Mouse (Mus musculus) cerebral cortex, adult 2 months (tissue): ENCODE results near the gene Dab1.

ENCODE experiments used
- WGBS: fragments of 180-500 bp; shearing (Covaris S2); methylation state at CpG from one replicate; pipeline ENCODE4 v1.1.7; 2018; 5-methylcytosine and 5-hydroxymethylcytosine counted together

The Dab1 gene

GRCm38 (mm10) chr4:103974536-103974935, 355.4 kb downstream of the Dab1 start:
- 75% methylated on average over 2 of the region's 2 CpGs for WGBS

- WGBS, result 55% methylated on average over 2 of the region's 2 CpGs
Observed at GRCm38 (mm10) chr4:103974946-103975345, 355.8 kb downstream of the Dab1 start.

- WGBS, result 75% methylated on average over 3 of the region's 3 CpGs
Observed at GRCm38 (mm10) chr4:103993884-103994283, 374.7 kb downstream of the Dab1 start.

DNA sequence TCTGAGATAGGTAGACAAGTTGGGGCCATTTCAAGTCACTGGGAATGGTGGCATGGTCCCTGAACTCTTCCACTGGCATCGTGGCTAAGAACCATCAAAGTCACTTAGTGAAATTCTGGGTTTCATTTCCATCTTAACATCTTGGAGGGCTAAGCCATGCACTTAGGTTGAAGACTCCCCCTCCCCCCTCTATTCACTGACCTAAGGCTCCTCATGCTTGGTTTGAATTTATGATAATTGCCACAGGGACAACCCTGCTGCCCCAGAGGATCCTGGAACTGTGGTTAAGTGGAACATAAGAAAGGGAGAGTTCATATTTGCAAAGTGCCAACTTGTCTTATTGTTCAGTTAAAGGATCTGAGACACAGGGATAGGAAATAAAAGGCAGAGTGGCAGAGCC, 375.2 kb downstream of the Dab1 start:
- WGBS, result 75% methylated on average over 1 of the region's 1 CpGs

- 54% methylated on average over 5 of the region's 5 CpGs for WGBS
Observed at GRCm38 (mm10) chr4:104008406-104008805, 389.2 kb downstream of the Dab1 start.

GRCm38 (mm10) chr4:104011683-104012082, 392.5 kb downstream of the Dab1 start:
- WGBS, result 49% methylated on average over 4 of the region's 4 CpGs

- 78% methylated on average over 4 of the region's 4 CpGs for WGBS
Observed at GRCm38 (mm10) chr4:104012150-104012549, 393.0 kb downstream of the Dab1 start.

DNA sequence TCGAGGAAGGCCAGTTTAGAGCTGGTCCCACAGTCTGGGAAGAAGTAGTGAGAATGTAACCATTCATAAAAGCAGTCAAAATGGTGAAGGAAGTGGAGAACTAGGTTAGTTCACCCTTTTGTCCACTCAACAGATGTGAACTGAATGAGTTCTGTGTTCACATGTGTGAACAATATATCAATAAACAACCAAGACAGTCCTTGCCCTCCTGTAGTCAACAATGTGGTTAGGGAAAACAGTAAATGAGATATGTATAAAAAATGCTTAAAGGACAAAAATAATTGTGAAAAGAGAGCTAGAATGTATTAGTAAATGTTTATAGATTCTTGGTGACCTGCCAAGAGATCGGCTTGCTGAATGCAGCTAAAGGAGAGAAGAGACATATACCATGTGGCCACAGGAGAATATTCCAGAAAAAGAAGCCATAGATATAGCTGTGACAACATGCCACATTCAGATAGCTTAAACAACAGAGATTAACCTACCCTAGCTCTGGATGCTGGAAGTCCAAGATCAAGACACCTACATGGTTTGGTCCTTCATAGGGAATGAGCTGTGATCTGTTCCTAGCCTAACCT, 406.0 kb downstream of the Dab1 start:
- 59% methylated on average over 2 of the region's 2 CpGs for WGBS

DNA sequence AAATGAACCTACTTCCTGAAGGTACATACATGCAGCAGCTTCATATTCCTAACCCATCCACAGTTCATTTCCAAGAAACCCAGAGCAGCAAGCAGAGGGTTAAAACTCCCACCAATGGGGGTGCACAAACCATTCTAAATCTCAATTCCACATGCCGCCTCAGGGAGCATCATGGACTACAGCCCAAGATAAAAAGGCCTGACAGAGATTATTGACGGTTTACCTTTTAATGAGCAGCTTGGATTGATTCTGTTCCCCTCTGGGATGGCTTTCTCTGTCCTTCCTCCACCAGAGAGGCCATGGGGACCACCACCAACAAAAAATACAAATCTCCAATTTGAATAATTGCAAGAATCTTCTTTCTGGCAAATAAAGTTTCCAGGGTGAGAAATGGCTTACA, 407.7 kb downstream of the Dab1 start:
- 71% methylated on average over 2 of the region's 2 CpGs for WGBS

DNA sequence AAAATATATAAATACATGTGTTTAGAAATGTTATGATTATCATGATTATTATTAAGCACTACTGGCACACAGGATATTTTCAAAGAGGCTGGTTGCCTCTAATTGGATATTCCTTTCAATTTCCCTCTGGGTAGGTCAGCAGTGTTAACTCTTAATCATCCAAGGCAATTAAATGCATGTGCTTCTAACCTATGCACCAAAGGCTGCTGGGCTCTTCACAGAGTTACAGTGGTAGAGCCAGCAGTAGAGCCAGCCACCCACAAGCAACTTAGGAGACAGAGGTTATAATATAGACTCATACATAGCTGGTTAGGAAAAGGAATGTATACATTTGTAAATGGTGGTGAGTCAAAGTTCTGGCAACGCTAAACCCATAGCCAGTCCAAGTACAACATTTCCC, 408.1 kb downstream of the Dab1 start:
- WGBS, result 88% methylated on average over 1 of the region's 1 CpGs

GRCm38 (mm10) chr4:104039588-104039987, 420.4 kb downstream of the Dab1 start:
- WGBS, result 72% methylated on average over 4 of the region's 4 CpGs

- 53% methylated on average over 2 of the region's 2 CpGs for WGBS
Observed at GRCm38 (mm10) chr4:104043441-104043840, 424.3 kb downstream of the Dab1 start.

- 51% methylated on average over 3 of the region's 3 CpGs for WGBS
Observed at GRCm38 (mm10) chr4:104044634-104045033, 425.5 kb downstream of the Dab1 start.

DNA sequence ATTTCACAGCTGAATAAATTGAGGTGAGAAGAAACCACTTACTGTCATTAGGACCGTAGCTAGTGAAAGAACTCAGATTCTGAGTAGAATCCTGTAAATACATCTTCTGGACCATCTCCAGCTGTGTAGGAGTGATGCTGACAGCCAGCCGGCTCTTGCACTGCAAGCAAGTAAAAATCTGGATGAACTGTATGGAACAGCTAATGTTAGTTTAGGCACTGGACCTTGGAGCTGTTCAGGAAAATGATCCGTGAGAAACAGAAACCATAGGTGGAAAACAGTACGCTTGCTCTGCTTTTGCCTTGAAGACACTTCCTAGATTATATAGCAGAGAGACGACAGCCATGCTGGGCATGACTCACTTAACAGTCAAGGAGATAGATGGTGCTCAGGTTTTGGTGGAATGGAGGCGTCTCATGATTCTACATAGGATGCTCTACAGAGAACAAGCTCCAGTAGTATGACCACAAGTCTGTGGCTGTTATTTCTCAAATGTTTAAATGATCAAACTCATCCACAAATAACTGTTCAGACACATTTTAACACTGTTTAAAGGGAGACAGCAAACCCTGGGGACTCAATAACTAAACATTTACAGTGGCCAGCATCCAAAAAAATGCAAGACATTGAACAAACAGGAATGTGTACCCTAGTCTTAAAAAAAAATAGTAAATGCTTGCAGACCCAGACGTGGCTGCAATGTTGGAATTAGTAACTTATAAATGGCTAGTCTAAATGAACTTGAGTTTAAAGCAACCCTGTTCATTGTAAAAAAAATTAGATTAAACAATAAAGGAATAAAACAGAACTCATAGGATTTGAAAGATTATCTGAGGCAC, 429.0 kb downstream of the Dab1 start:
- WGBS, result 41% methylated on average over 7 of the region's 7 CpGs

DNA sequence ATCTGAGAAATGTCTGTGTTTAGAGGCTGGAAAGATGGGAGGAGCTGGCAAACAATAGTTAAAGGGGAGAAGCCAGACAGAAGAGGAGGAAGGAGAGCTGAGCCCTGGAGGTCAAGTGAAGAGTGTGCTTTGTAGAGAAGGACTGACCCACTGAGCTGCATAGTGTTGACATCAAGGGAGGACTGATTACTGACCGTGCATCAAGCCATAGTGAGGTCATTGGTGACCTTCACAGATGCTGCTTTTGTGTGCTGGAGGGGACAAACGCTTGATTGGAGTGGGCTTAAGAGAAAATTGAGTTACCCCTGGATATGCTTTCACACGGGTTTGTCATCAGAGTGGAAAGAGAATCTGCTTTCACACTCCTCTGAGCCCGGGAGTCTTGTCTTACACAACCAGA, 440.4 kb downstream of the Dab1 start:
- WGBS, result 40% methylated on average over 4 of the region's 4 CpGs

GRCm38 (mm10) chr4:104062356-104062755, 443.2 kb downstream of the Dab1 start:
- WGBS, result 70% methylated on average over 4 of the region's 4 CpGs

DNA sequence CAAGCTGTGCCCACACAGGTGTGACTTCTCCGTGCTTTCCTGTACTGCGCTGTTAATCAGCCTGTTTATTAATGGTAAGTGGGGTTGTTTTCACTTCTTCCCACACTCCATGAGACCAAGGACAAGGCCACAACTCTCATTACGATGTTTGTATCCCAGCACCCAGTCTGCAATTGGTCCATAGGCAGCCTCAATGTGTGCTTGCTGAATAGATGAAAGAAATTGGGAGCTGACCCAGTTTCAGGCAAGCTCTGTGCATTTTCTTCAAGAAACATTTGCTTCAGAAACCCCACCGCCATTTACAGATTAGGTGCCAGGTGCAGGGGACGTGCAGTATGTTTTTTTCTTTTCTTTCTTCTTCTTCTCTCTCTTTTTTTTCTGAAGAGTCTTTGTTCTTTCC, 447.7 kb downstream of the Dab1 start:
- WGBS, result 71% methylated on average over 5 of the region's 5 CpGs

- 82% methylated on average over 3 of the region's 3 CpGs for WGBS
Observed at GRCm38 (mm10) chr4:104067748-104068147, 448.6 kb downstream of the Dab1 start.

DNA sequence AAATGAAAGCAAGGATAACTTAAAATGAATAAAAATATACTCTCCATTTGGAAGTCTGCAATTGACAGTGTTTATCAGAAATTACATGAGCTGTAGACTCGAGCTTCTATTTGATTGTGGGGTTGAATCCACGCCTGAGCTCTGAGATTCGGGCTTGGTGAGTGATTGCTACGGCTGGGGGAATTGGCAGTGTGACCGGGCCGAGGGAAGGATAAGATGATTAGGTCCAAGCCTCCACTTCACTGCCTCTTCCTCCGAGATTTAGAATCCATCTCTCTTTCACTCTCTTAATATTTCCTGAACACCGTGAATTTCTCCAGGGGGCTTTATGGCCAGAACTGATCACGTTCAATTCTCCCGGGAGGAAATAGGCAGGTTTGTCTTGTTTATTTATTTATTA, 452.1 kb downstream of the Dab1 start:
- WGBS, result 89% methylated on average over 10 of the region's 10 CpGs

GRCm38 (mm10) chr4:104073920-104074459, 454.8 kb downstream of the Dab1 start:
- 66% methylated on average over 7 of the region's 7 CpGs for WGBS

DNA sequence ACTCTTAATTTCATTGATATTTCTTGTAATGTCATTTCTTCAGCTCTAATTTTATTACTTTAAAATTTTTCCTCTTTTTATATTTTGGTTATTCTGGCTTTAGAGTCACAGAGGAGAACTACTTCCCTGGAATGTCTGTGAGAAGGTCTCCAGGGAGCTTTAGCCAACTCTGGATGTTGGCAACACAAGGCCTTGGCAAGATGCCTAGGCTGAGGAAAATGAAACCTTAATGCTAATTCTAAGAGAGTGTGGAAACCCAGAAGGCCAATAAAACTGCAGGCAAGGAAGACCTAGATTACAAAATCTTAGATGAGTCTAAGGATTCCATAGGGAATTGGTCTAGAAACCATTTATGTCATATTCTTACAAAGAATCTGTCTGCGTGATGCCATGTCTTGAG, 458.6 kb downstream of the Dab1 start:
- 58% methylated on average over 1 of the region's 1 CpGs for WGBS

GRCm38 (mm10) chr4:104106299-104106698, 487.1 kb downstream of the Dab1 start:
- 55% methylated on average over 6 of the region's 6 CpGs for WGBS
